10 mouse cellular contexts compared by ENCODE assay signal in the genomic region with DNA sequence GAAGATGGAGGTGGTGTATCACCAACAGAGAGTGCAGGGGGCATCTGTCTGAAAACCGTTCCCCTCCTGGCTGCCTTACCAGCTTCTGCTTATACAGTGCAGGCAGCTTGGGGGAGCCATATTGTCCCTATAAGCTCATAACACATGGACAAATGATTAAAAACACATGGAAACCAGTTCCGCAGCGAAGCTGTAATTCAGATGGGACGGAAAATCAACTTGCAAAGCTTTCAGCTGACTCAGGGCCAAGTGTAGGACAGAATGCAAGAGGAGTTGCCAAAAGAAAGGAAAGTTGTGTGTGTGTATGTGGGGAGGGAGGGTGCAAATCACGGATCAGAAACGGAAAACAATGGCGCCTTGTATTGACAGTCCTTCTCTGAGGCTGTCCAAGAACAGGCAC. TPM values are rescaled to one million over a fixed set of nuclear protein-coding genes. Genes with fewer than 3 reads are reported as not detected.
DNase-seq lines count a peak whose midpoint lies in the region; ATAC-seq lines count a peak whose summit lies in the region.
"Had no signal": no experiment of that assay in that cellular context is flagged by ENCODE, and none has a peak within 500 bp of the region (broad histone marks: within the 10 kb centered on the region; RNA-seq: fewer than 3 reads in every experiment).

No protein-coding gene starts in this region.

- no peaks in the 10 kb centered on the region for H3K9me3 ChIP-seq in kidney, embryonic 14.5 days (ENCODE audit: control insufficient read depth, low read length)
- no peaks in the 10 kb centered on the region for H3K9me3 ChIP-seq in embryonic facial prominence, embryonic 11.5 days (replicated peaks; ENCODE audit: control insufficient read depth, low read length)
- H3K9me3 ChIP-seq: G1E had no signal

- 67% methylated on average over 7 of the region's 7 CpGs for WGBS in kidney, embryonic 14.5 days
- 36% methylated on average over 7 of the region's 7 CpGs for WGBS in embryonic facial prominence, embryonic 11.5 days

- H3K4me1 ChIP-seq in kidney, embryonic 14.5 days (ENCODE audit: control insufficient read depth, insufficient read depth, low read length) = no peaks in the 10 kb centered on the region
- H3K4me1 ChIP-seq in embryonic facial prominence, embryonic 11.5 days (ENCODE audit: control insufficient read depth, insufficient read depth, low read length) = no peaks in the 10 kb centered on the region

- peak overlapping the region; percentile 61; the same call in 1 of the 2 replicates for H3K27ac ChIP-seq in kidney, embryonic 14.5 days (ENCODE audit: low read depth, low read length)
- H3K27ac ChIP-seq in embryonic facial prominence, embryonic 11.5 days (replicated peaks; ENCODE audit: low read depth, low read length) = peak overlapping the region; percentile 52; the same call in 1 of the 2 replicates

- DNase-seq in kidney, adult 8-10 months = no peak
- peak; percentile 29 for DNase-seq in brain, adult 2 months (ENCODE audit: low read depth, low spot score)
- DNase-seq in embryonic facial prominence, embryonic 11.5 days (ENCODE audit: low spot score) = peak; percentile 89
- peak; percentile 12 for DNase-seq in layer of hippocampus, adult 9-11 months
- no peak for DNase-seq in cerebellum, postnatal 36 days
- DNase-seq: gastrocnemius, postnatal 25 days had no signal

- H3K4me3 ChIP-seq in kidney, embryonic 14.5 days (ENCODE audit: low read length) = no peak overlapping the region
- no peak overlapping the region for H3K4me3 ChIP-seq in embryonic facial prominence, embryonic 11.5 days (ENCODE audit: low read depth, low read length)

- no peaks in the 10 kb centered on the region for H3K27me3 ChIP-seq in kidney, embryonic 14.5 days (ENCODE audit: control insufficient read depth, insufficient read depth, low read length)
- H3K27me3 ChIP-seq in embryonic facial prominence, embryonic 11.5 days (ENCODE audit: control insufficient read depth, insufficient read depth, low read length) = no peaks in the 10 kb centered on the region

- no peaks in the 10 kb centered on the region for H3K36me3 ChIP-seq in kidney, embryonic 14.5 days (ENCODE audit: control insufficient read depth, insufficient read depth, low read length)
- H3K36me3 ChIP-seq in embryonic facial prominence, embryonic 11.5 days (replicated peaks; ENCODE audit: control insufficient read depth, insufficient read depth, low read depth, low read length) = no peaks in the 10 kb centered on the region
- H3K36me3 ChIP-seq: G1E had no signal

- H3K4me2 ChIP-seq in kidney, embryonic 14.5 days (replicated peaks; ENCODE audit: low read depth, low read length) = no peak overlapping the region
- H3K4me2 ChIP-seq in embryonic facial prominence, embryonic 11.5 days (ENCODE audit: low read depth, low read length) = no peak overlapping the region

- no peak overlapping the region for H3K9ac ChIP-seq in kidney, embryonic 14.5 days (ENCODE audit: low read depth, low read length)
- no peak overlapping the region for H3K9ac ChIP-seq in embryonic facial prominence, embryonic 11.5 days (replicated peaks; ENCODE audit: low read length)

- ATAC-seq in kidney, embryonic 14.5 days (ENCODE audit: low FRiP score, low TSS enrichment) = peak; percentile 49; the same call in 1 of the 2 replicates
- peak; percentile 85 for ATAC-seq in embryonic facial prominence, embryonic 11.5 days (replicated peaks; ENCODE audit: insufficient number of reproducible peaks, low FRiP score, low TSS enrichment, low read depth)
- no peak for ATAC-seq in CD4-positive, CD25-positive, alpha-beta regulatory T cell, adult 4 months
- ATAC-seq in inflammation-experienced regulatory T-cells, adult 6 months = no peak

RNA-seq across cellular contexts. Expression of a gene that starts 6.1 kb away (rescaled TPM):
- not detected in 2 replicates for polyA plus RNA-seq in kidney, embryonic 14.5 days (2014; fragmentation: Nextera tagmentation; extraction: Ambion mirVana)
- polyA plus RNA-seq in embryonic facial prominence, embryonic 11.5 days (2014; fragmentation: Nextera tagmentation; extraction: Ambion mirVana) = 0.20 TPM in 1 of 2 replicates, not detected in the other
- polyA plus RNA-seq in CD4-positive, CD25-positive, alpha-beta regulatory T cell, adult 4 months (2017; shearing (Covaris generic)) = not detected
- not detected for polyA plus RNA-seq in inflammation-experienced regulatory T-cells, adult 6 months (2017; shearing (Covaris generic))
- polyA plus RNA-seq: G1E had no signal

RNA-seq across cellular contexts. Expression of a gene that starts 31.3 kb away (rescaled TPM):
- polyA plus RNA-seq in kidney, embryonic 14.5 days (2014; fragmentation: Nextera tagmentation; extraction: Ambion mirVana) = 8.2 and 14.3 TPM in 2 replicates
- polyA plus RNA-seq in embryonic facial prominence, embryonic 11.5 days (2014; fragmentation: Nextera tagmentation; extraction: Ambion mirVana) = 11.5 and 13.8 TPM in 2 replicates
- 10 to 100 TPM; 12.0 to 12.1 TPM for polyA plus RNA-seq in CD4-positive, CD25-positive, alpha-beta regulatory T cell, adult 4 months (2017; shearing (Covaris generic))
- 10 to 100 TPM; 11.5 to 23.0 (median 13.2) TPM for polyA plus RNA-seq in inflammation-experienced regulatory T-cells, adult 6 months (2017; shearing (Covaris generic))

Comparison
In these comparisons a context has a peak if more than half of its experiments do, and no peak if none do; other contexts are left out.
1. ATAC-seq: peak in kidney, embryonic 14.5 days (single experiment) and embryonic facial prominence, embryonic 11.5 days (single experiment); none in CD4-positive, CD25-positive, alpha-beta regulatory T cell, adult 4 months (single experiment) and inflammation-experienced regulatory T-cells, adult 6 months (single experiment).
2. DNase-seq: peak in brain, adult 2 months (single experiment), embryonic facial prominence, embryonic 11.5 days (single experiment) and layer of hippocampus, adult 9-11 months (single experiment); none in kidney, adult 8-10 months (0 of 2) and cerebellum, postnatal 36 days (0 of 2).